Mouse (Mus musculus) ovary, postnatal 36 days (tissue): ENCODE data around the gene Mknk1.

Source experiments
- DNase-seq: peaks from one replicate; pipeline ENCODE4 v3.0.0; 2022; ENCODE audit warnings: low spot score, mixed read lengths

Mknk1 gene

GRCm38 (mm10) chr4:115894281-115894680 lies 55.3 kb downstream of the Mknk1 start:
- DNase-seq: no peak

DNA sequence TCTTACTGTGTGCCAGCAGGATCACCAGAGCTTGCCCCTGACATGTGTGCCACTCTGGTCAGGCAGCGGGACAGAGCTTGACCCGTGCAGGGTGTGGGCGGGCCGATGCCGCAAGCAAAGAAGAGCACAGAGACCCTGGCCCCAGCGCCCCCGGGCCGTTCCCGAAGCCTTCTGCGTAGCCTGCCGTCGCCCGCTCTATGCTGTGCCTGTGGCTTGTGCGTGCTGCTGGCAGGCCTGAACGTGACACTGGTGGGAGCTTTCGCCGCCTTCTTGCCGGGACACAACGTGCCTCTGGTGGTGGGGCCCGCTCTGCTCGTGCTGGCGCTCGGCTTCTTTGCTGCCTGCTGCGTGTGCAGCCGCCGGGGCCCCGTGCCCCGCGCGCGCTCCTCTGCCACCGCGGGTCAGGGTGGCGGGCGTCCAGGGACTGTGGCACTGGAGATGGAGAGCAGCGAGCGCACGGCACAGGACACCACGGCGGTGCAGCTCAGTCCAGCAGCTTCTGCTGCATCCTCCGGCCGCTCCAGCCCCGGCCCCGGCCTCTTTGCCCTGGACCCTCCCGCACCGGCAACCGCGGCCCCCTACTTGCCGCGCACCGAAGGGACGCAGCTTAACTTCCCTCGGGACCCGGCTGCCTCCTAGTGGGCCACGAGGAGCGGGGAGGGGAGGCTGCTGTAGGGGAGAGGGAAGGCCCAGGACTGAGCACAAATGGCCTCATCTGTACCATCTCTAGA lies 59.1 kb downstream of the Mknk1 start:
- DNase-seq: no peak

- DNase-seq: peak; percentile 65
Measured at GRCm38 (mm10) chr4:115902816-115903215, 63.8 kb downstream of the Mknk1 start.

GRCm38 (mm10) chr4:115904375-115904774 lies 65.4 kb downstream of the Mknk1 start:
- no peak for DNase-seq

DNA sequence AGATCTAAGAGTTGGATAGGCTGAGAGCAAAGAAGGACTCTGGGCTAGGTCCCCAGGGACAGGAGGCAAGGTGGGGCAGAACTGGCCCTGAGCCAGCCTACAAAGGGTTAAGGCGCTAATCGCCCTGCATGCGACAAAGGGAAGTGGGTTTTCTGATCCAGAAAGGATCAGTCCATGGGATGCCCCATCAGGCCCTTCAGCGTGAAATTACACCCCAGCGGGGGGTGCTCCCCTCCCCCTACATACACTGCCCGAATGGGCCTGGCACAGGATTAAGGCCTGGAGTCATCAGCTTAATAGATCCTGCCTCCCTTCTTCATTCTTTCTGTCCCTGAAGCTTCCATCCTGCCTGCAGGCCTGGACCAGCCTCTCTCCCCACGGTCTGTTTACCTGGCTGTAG lies 66.7 kb downstream of the Mknk1 start:
- no peak for DNase-seq

GRCm38 (mm10) chr4:115906791-115907190 lies 67.8 kb downstream of the Mknk1 start:
- no peak for DNase-seq

DNA sequence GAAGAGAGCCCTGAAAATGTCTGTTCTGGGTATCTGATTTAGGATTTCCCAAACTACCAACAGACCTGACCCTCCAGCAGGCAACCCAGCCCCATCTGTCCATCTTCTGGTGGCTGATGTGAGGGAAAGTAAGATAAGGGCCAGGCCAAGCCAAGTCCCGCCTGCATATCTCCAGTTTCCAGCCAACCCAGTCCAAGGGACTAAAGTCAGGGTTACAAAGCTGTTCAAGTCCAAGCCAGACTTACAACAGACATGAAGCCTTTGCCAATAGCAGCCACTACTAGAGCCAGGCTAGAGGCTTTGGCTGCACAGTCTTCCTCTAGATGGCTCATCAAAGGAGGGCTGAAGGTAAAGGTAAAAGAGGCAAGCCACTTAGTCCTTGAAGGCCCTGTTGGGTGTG lies 69.0 kb downstream of the Mknk1 start:
- no peak for DNase-seq

GRCm38 (mm10) chr4:115908641-115909040 lies 69.6 kb downstream of the Mknk1 start:
- DNase-seq: peak; percentile 32

DNA sequence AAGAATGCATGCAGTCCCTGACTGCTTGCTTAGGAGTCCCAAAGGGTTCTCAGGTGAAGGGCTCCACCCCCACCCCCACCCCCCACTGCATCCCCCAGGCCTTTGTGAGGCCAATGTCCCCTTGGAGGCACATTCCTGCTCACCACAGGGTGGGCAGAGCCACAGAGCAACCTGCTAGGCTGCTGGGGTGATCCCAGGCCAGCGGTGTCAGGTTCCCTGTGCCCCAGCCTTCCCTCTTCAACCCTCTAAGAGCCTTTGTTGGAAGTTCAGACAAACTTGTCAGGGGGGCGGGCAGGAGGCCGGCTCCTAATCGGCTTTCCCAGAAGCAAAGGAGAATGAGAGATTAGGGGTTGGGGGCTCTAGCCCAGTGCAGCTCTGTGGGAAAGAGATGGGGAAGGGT lies 72.6 kb downstream of the Mknk1 start:
- DNase-seq: no peak

- no peak for DNase-seq
Measured at GRCm38 (mm10) chr4:115919911-115920310, 80.9 kb downstream of the Mknk1 start.

- DNase-seq: no peak
Measured at GRCm38 (mm10) chr4:115922688-115923087, 83.7 kb downstream of the Mknk1 start.

DNA sequence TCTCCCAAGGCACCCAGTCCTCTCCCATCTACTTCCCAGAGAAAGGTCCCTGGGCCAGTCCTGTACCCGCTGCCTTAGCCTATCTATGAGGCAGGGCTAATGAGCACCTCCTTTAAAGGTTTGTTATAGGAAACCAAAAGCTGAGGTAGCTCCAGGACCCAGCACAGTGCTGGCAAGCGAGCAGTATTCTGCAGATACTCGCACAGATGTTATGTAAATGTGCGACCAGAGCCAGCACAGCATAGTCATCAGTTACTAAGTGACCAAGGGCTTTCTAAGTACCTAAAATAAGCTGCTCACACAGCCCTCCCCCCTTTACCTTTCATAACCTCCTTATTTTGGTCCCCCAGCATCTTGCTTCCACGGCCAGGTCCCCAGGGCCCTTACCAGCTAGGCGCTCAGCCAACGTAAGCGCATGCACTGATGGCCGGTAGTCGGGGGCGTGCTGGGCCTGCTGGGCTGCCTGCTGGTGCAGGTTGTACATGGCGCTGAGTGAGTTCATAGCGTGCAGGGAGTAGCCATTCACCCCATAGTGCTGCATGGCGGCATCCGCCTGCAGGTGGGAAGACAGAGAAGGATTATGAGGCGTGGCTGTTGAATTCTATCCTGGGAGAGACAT lies 84.4 kb downstream of the Mknk1 start:
- DNase-seq: no peak

DNA sequence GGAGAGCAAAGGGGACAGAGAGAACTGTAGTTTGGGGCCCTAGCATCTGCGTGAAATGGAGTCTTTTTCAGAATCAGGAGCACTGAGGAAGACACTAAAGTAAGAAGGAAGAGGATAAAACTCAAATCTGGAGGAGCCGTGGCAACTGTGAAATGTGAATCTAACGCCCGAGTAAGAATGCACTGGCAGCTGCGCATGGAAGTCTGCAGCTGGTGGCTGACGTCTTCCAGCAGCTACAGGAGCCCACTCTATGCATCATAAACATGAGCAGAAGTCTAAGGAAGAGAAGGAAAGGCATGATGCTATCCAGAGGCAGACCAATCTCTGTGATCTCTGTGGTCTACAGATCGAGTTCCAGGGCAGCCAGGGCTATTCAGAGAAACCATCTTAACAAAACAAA lies 88.6 kb downstream of the Mknk1 start:
- no peak for DNase-seq
